8 mouse cellular contexts compared by ENCODE assay signal in genomic region chr6:8778296-8778649, GRCm38 (mm10). TPM values are rescaled to one million over a fixed set of nuclear protein-coding genes. Genes with fewer than 3 reads are reported as not detected.
A peak's percentile ranks its signal among the peaks of the same experiment; 100 is the strongest.
DNase-seq lines count a peak whose midpoint lies in the region; ATAC-seq and TF ChIP-seq lines count a peak whose summit lies in the region.

Gene Ica1, minus strand, starts transcription at chr6:8778488.

- H3K4me1 ChIP-seq in embryonic facial prominence, embryonic 12.5 days: no peaks in the 10 kb centered on the region
- H3K4me1 ChIP-seq in intestine, embryonic 14.5 days (replicated peaks; ENCODE audit: control insufficient read depth, insufficient read depth, low read length): 0 out of 2 replicates have a peak, but pooled peaks cover 3% of the 10 kb centered on the region
- peaks cover 10% of the 10 kb centered on the region for H3K4me1 ChIP-seq in liver, postnatal 0 days (ENCODE audit: insufficient read depth)
- peaks cover 7% of the 10 kb centered on the region; the same call in 1 of the 2 replicates for H3K4me1 ChIP-seq in stomach, embryonic 15.5 days

- no peak within 1 kb of the TSS for H3K27ac ChIP-seq in embryonic facial prominence, embryonic 12.5 days
- no peak within 1 kb of the TSS for H3K27ac ChIP-seq in intestine, embryonic 14.5 days (ENCODE audit: low read depth)
- peak within 1 kb of the TSS; percentile 57; the same call in 1 of the 2 replicates for H3K27ac ChIP-seq in liver, postnatal 0 days (ENCODE audit: low read depth)
- peak within 1 kb of the TSS; percentile 71 for H3K27ac ChIP-seq in stomach, embryonic 15.5 days

- peak; percentile 73; the same call in 1 of the 2 replicates for ATAC-seq in embryonic facial prominence, embryonic 12.5 days (ENCODE audit: insufficient number of reproducible peaks, insufficient read depth, low FRiP score, low TSS enrichment)
- peak; percentile 88 for ATAC-seq in intestine, embryonic 14.5 days (replicated peaks; ENCODE audit: low FRiP score, low TSS enrichment, low read depth)
- ATAC-seq in liver, postnatal 0 days: peak; percentile 53
- ATAC-seq in stomach, embryonic 15.5 days (ENCODE audit: insufficient read depth, low FRiP score, low read depth): peak; percentile 79

- WGBS in embryonic facial prominence, embryonic 12.5 days: 1% methylated on average over 15 of the region's 16 CpGs
- WGBS in intestine, embryonic 14.5 days: 3% methylated on average over 13 of the region's 16 CpGs
- 6% methylated on average over 12 of the region's 16 CpGs for WGBS in liver, postnatal 0 days (ENCODE audit: insufficient replicate concordance)
- 3% methylated on average over 16 of the region's 16 CpGs for WGBS in stomach, embryonic 15.5 days

- peak; percentile 5 to 19 for DNase-seq in kidney, adult 8-10 months
- no peak for DNase-seq in kidney, adult 11 months
- peak; percentile 4 for DNase-seq in WW6 (ENCODE audit: low read depth, low spot score)
- peak; percentile 79 for DNase-seq in intestine, embryonic 14.5 days (ENCODE audit: low spot score)
- peak; percentile 28 for DNase-seq in liver, postnatal 0 days
- no peak for DNase-seq in gastrocnemius, postnatal 36 days

- H3K27me3 ChIP-seq in embryonic facial prominence, embryonic 12.5 days: no peaks in the 10 kb centered on the region; the same call in 1 of the 2 replicates
- H3K27me3 ChIP-seq in intestine, embryonic 14.5 days (replicated peaks; ENCODE audit: control insufficient read depth, insufficient read depth, low read length): peaks cover 11% of the 10 kb centered on the region
- peaks cover 6% of the 10 kb centered on the region; the same call in 1 of the 2 replicates for H3K27me3 ChIP-seq in liver, postnatal 0 days (ENCODE audit: insufficient read depth, low read length)
- no peaks in the 10 kb centered on the region for H3K27me3 ChIP-seq in stomach, embryonic 15.5 days (replicated peaks)

- peak within 1 kb of the TSS; percentile 90 for H3K4me2 ChIP-seq in embryonic facial prominence, embryonic 12.5 days (replicated peaks)
- H3K4me2 ChIP-seq in intestine, embryonic 14.5 days (ENCODE audit: low read length): peak within 1 kb of the TSS; percentile 88
- peak within 1 kb of the TSS; percentile 91 for H3K4me2 ChIP-seq in liver, postnatal 0 days (ENCODE audit: low read depth, low read length)
- H3K4me2 ChIP-seq in stomach, embryonic 15.5 days: peak within 1 kb of the TSS; percentile 87

- no peak for TF ChIP-seq EP300 in liver, postnatal 0 days (IDR thresholded peaks at IDR 0.05; ENCODE audit: low read depth)

- no peak for TF ChIP-seq CTCF in liver, postnatal 0 days (IDR thresholded peaks at IDR 0.05; ENCODE audit: low read depth)

- peak within 1 kb of the TSS; percentile 80 for H3K4me3 ChIP-seq in embryonic facial prominence, embryonic 12.5 days
- H3K4me3 ChIP-seq in intestine, embryonic 14.5 days (ENCODE audit: low read depth, low read length): peak within 1 kb of the TSS; percentile 67
- H3K4me3 ChIP-seq in liver, postnatal 0 days (ENCODE audit: low read depth, low read length): peak within 1 kb of the TSS; percentile 62
- H3K4me3 ChIP-seq in stomach, embryonic 15.5 days (replicated peaks): peak within 1 kb of the TSS; percentile 69

- H3K9ac ChIP-seq in embryonic facial prominence, embryonic 12.5 days: peak within 1 kb of the TSS; percentile 78
- peak within 1 kb of the TSS; percentile 61 for H3K9ac ChIP-seq in intestine, embryonic 14.5 days (ENCODE audit: low read length)
- peak within 1 kb of the TSS; percentile 57 for H3K9ac ChIP-seq in liver, postnatal 0 days (replicated peaks)
- H3K9ac ChIP-seq in stomach, embryonic 15.5 days: peak within 1 kb of the TSS; percentile 45

- no peaks in the 10 kb centered on the region for H3K9me3 ChIP-seq in embryonic facial prominence, embryonic 12.5 days
- no peaks in the 10 kb centered on the region for H3K9me3 ChIP-seq in intestine, embryonic 14.5 days (ENCODE audit: control insufficient read depth, low read length)
- H3K9me3 ChIP-seq in liver, postnatal 0 days (ENCODE audit: low read length): no peaks in the 10 kb centered on the region
- H3K9me3 ChIP-seq in stomach, embryonic 15.5 days: no peaks in the 10 kb centered on the region

- intact Hi-C loops in gastrocnemius, postnatal 36 days (cut with DNase I): no loop called here

- no peaks in the 10 kb centered on the region for H3K36me3 ChIP-seq in embryonic facial prominence, embryonic 12.5 days
- H3K36me3 ChIP-seq in intestine, embryonic 14.5 days (ENCODE audit: control insufficient read depth, insufficient read depth, low read length): no peaks in the 10 kb centered on the region
- H3K36me3 ChIP-seq in liver, postnatal 0 days (replicated peaks; ENCODE audit: insufficient read depth, low read length): no peaks in the 10 kb centered on the region
- H3K36me3 ChIP-seq in stomach, embryonic 15.5 days: no peaks in the 10 kb centered on the region

RNA-seq across cellular contexts. Expression of gene Ica1, which starts in this region (rescaled TPM):
- polyA plus RNA-seq in embryonic facial prominence, embryonic 12.5 days (2016; fragmentation: Nextera tagmentation; extraction: Ambion mirVana): 18.1 and 23.3 TPM in 2 replicates
- 16.0 and 18.6 TPM in 2 replicates for polyA plus RNA-seq in intestine, embryonic 14.5 days (2014; fragmentation: Nextera tagmentation; extraction: Ambion mirVana)
- polyA plus RNA-seq in liver, postnatal 0 days (2015; fragmentation: Nextera tagmentation; extraction: Ambion mirVana): 6.1 and 6.9 TPM in 2 replicates
- 28.2 and 36.8 TPM in 2 replicates for polyA plus RNA-seq in stomach, embryonic 15.5 days (2015; fragmentation: Nextera tagmentation; extraction: Ambion mirVana)
- total RNA-seq in gastrocnemius, postnatal 36 days (2021): 1 to 10 TPM in 1 of 2 experiments, under 1 TPM in 1; 0.94 to 1.4 TPM

Comparison
In these comparisons a context has a peak if more than half of its experiments do, and no peak if none do; other contexts are left out.
1. DNase-seq: peak in kidney, adult 8-10 months (2 of 2), WW6 (single experiment), intestine, embryonic 14.5 days (single experiment) and liver, postnatal 0 days (single experiment); none in kidney, adult 11 months (single experiment) and gastrocnemius, postnatal 36 days (0 of 2).
2. H3K27ac ChIP-seq: peak in liver, postnatal 0 days (single experiment) and stomach, embryonic 15.5 days (single experiment); none in embryonic facial prominence, embryonic 12.5 days (single experiment) and intestine, embryonic 14.5 days (single experiment).
3. Peak in every context shown above with its lines, with median percentiles within 50 percentile points of each other: ATAC-seq, H3K4me2 ChIP-seq, H3K4me3 ChIP-seq and H3K9ac ChIP-seq.